Comparison of ENCODE assay signal across 8 mouse cellular contexts in genomic region chr3:99140940-99141854, GRCm38 (mm10). TPM values are rescaled to one million over a fixed set of nuclear protein-coding genes. Genes with fewer than 3 reads are reported as not detected.
DNase-seq lines count a peak whose midpoint lies in the region; ATAC-seq and TF ChIP-seq lines count a peak whose summit lies in the region.

TSS of gene Wars2 (plus strand) at chr3:99141068.

- TF ChIP-seq EP300 in ES-Bruce4 (IDR thresholded peaks at IDR 0.05; ENCODE audit: insufficient read depth, low read depth, low read length) = no peak
- TF ChIP-seq EP300 in liver, postnatal 0 days (IDR thresholded peaks at IDR 0.05; ENCODE audit: low read depth) = no peak

- peak within 1 kb of the TSS; percentile 27; the same call in 1 of the 2 replicates for H3K27ac ChIP-seq in ES-Bruce4 (ENCODE audit: insufficient read depth, low read length)
- peak within 1 kb of the TSS; percentile 88 for H3K27ac ChIP-seq in forebrain, embryonic 13.5 days
- peak within 1 kb of the TSS; percentile 95 for H3K27ac ChIP-seq in liver, postnatal 0 days (ENCODE audit: low read depth)
- H3K27ac ChIP-seq in neural tube, embryonic 14.5 days (ENCODE audit: low read depth, low read length) = peak within 1 kb of the TSS; percentile 89

- H3K27me3 ChIP-seq in ES-Bruce4 (ENCODE audit: control insufficient read depth, insufficient read depth, low read length, poor library complexity, severe bottlenecking) = no peaks in the 10 kb centered on the region
- no peaks in the 10 kb centered on the region for H3K27me3 ChIP-seq in forebrain, embryonic 13.5 days
- H3K27me3 ChIP-seq in liver, postnatal 0 days (ENCODE audit: insufficient read depth, low read length) = no peaks in the 10 kb centered on the region
- H3K27me3 ChIP-seq in neural tube, embryonic 14.5 days (ENCODE audit: control insufficient read depth, insufficient read depth, low read length) = no peaks in the 10 kb centered on the region

- no peaks in the 10 kb centered on the region for H3K4me1 ChIP-seq in ES-Bruce4 (ENCODE audit: control insufficient read depth, insufficient read depth, low read length)
- peaks cover 5% of the 10 kb centered on the region for H3K4me1 ChIP-seq in forebrain, embryonic 13.5 days
- peaks cover 9% of the 10 kb centered on the region for H3K4me1 ChIP-seq in liver, postnatal 0 days (ENCODE audit: insufficient read depth)
- H3K4me1 ChIP-seq in neural tube, embryonic 14.5 days (ENCODE audit: control insufficient read depth, insufficient read depth, low read length) = no peaks in the 10 kb centered on the region

- under 1% methylated on average over 57 of the region's 57 CpGs for WGBS in forebrain, embryonic 13.5 days
- WGBS in large intestine, adult 2 months = under 1% methylated on average over 57 of the region's 57 CpGs
- under 1% methylated on average over 57 of the region's 57 CpGs for WGBS in liver, postnatal 0 days (ENCODE audit: insufficient replicate concordance)
- WGBS in neural tube, embryonic 14.5 days = under 1% methylated on average over 56 of the region's 57 CpGs

- DNase-seq in heart, postnatal 10 days = peak; percentile 95
- DNase-seq in large intestine, adult 2 months (ENCODE audit: low read depth, low spot score) = peak; percentile 83
- peak; percentile 92 for DNase-seq in liver, postnatal 0 days
- peak; percentile 95 for DNase-seq in testis, postnatal 10 days (ENCODE audit: low spot score)

- intact Hi-C loops in heart, postnatal 10 days (cut with DNase I) = loop anchor here (5.0 kb wide), 2 partner anchors 91 to 111 kb away; no protein-coding TSS in a partner anchor

- TF ChIP-seq CTCF in ES-Bruce4 (IDR thresholded peaks at IDR 0.05; ENCODE audit: low read depth, low read length) = no peak
- TF ChIP-seq CTCF in liver, postnatal 0 days (IDR thresholded peaks at IDR 0.05; ENCODE audit: low read depth) = peak; percentile 40; the same call in 1 of the 2 replicates

- H3K36me3 ChIP-seq in ES-Bruce4 (ENCODE audit: control insufficient read depth, insufficient read depth, low read length, poor library complexity, severe bottlenecking) = no peaks in the 10 kb centered on the region
- H3K36me3 ChIP-seq in forebrain, embryonic 13.5 days (ENCODE audit: poor library complexity, severe bottlenecking) = no peaks in the 10 kb centered on the region
- no peaks in the 10 kb centered on the region for H3K36me3 ChIP-seq in liver, postnatal 0 days (replicated peaks; ENCODE audit: insufficient read depth, low read length)
- no peaks in the 10 kb centered on the region for H3K36me3 ChIP-seq in neural tube, embryonic 14.5 days (ENCODE audit: control insufficient read depth, insufficient read depth, low read length)

- peak within 1 kb of the TSS; percentile 84 for H3K4me3 ChIP-seq in ES-Bruce4 (ENCODE audit: low read depth, low read length)
- H3K4me3 ChIP-seq in forebrain, embryonic 13.5 days = peak within 1 kb of the TSS; percentile 57
- H3K4me3 ChIP-seq in liver, postnatal 0 days (ENCODE audit: low read depth, low read length) = peak within 1 kb of the TSS; percentile 58
- peak within 1 kb of the TSS; percentile 51 for H3K4me3 ChIP-seq in neural tube, embryonic 14.5 days (ENCODE audit: low read depth, low read length)

- H3K9ac ChIP-seq in ES-Bruce4 (ENCODE audit: low read depth, poor library complexity, severe bottlenecking) = peak within 1 kb of the TSS; percentile 52
- H3K9ac ChIP-seq in forebrain, embryonic 13.5 days = peak within 1 kb of the TSS; percentile 59
- peak within 1 kb of the TSS; percentile 64 for H3K9ac ChIP-seq in liver, postnatal 0 days (replicated peaks)
- H3K9ac ChIP-seq in neural tube, embryonic 14.5 days (replicated peaks; ENCODE audit: low read depth, low read length) = peak within 1 kb of the TSS; percentile 50

- TF ChIP-seq POLR2A in ES-Bruce4 (IDR thresholded peaks at IDR 0.05; ENCODE audit: insufficient read depth, low read length) = peak; percentile 26

- no peaks in the 10 kb centered on the region for H3K9me3 ChIP-seq in ES-Bruce4 (replicated peaks; ENCODE audit: control insufficient read depth, insufficient read depth, low read length, poor library complexity, severe bottlenecking)
- H3K9me3 ChIP-seq in forebrain, embryonic 13.5 days (replicated peaks) = no peaks in the 10 kb centered on the region
- H3K9me3 ChIP-seq in liver, postnatal 0 days (ENCODE audit: low read length) = no peaks in the 10 kb centered on the region
- no peaks in the 10 kb centered on the region for H3K9me3 ChIP-seq in neural tube, embryonic 14.5 days (ENCODE audit: control insufficient read depth, low read length)

- ATAC-seq in cerebellum, adult (ENCODE audit: insufficient number of reproducible peaks, low FRiP score, low TSS enrichment) = peak; percentile 97
- ATAC-seq in forebrain, embryonic 13.5 days = peak; percentile 99
- peak; percentile 99 for ATAC-seq in liver, postnatal 0 days
- peak; percentile 100 for ATAC-seq in neural tube, embryonic 14.5 days (ENCODE audit: low read depth)

- peak within 1 kb of the TSS; percentile 67 for H3K4me2 ChIP-seq in forebrain, embryonic 13.5 days
- H3K4me2 ChIP-seq in liver, postnatal 0 days (ENCODE audit: low read depth, low read length) = peak within 1 kb of the TSS; percentile 81
- H3K4me2 ChIP-seq in neural tube, embryonic 14.5 days (ENCODE audit: low read depth, low read length) = peak within 1 kb of the TSS; percentile 77

RNA-seq across cellular contexts. Expression of gene Wars2, which starts in this region (rescaled TPM):
- polyA plus RNA-seq in ES-Bruce4 (2011; ENCODE audit: insufficient read depth, insufficient read length, low read depth, missing spikeins) = 4.4 and 9.2 TPM in 2 replicates
- 4.9 and 6.4 TPM in 2 replicates for polyA plus RNA-seq in forebrain, embryonic 13.5 days (2015; fragmentation: Nextera tagmentation; extraction: Ambion mirVana)
- 10 to 100 TPM in 1 of 2 experiments, 1 to 10 TPM in 1; 7.0 to 10.3 TPM for total RNA-seq in heart, postnatal 10 days (2021)
- polyA plus RNA-seq in large intestine, adult 2 months (2012; rRNA removed) = 5.4 and 5.6 TPM in 2 replicates
- polyA plus RNA-seq in liver, postnatal 0 days (2015; fragmentation: Nextera tagmentation; extraction: Ambion mirVana) = 1.4 and 1.9 TPM in 2 replicates
- 3.5 and 7.1 TPM in 2 replicates for polyA plus RNA-seq in neural tube, embryonic 14.5 days (2014; fragmentation: Nextera tagmentation; extraction: Ambion mirVana)

Comparison
In these comparisons a context has a peak if more than half of its experiments do, and no peak if none do; other contexts are left out.
1. Peak in every context shown above with its lines: DNase-seq, ATAC-seq, H3K4me3 ChIP-seq and H3K27ac ChIP-seq.
2. H3K27ac ChIP-seq: peak in every context shown above with its lines; median percentile 95 in liver, postnatal 0 days; 89 in neural tube, embryonic 14.5 days; 88 in forebrain, embryonic 13.5 days; 27 in ES-Bruce4.